Mouse (Mus musculus): ENCODE data around the gene Snapc3.

GRCm38 (mm10) chr4:83464827-83465226 is 47.3 kb downstream of the Snapc3 start:
- no peak for TF ChIP-seq CTCF (IDR thresholded peaks at IDR 0.05; ENCODE audit: borderline replicate concordance, extremely low read depth, insufficient read depth, insufficient read length)
- no peak for TF ChIP-seq POLR2A (IDR thresholded peaks at IDR 0.05; ENCODE audit: borderline replicate concordance, extremely low read depth, insufficient read depth, insufficient read length, poor library complexity, severe bottlenecking)
